Mouse (Mus musculus) central nervous system, embryonic 11.5 days (tissue): ENCODE measurements around the gene Pitx2. TPM values are rescaled to one million over a fixed set of nuclear protein-coding genes. Genes with fewer than 3 reads are reported as not detected.

Source experiments
- polyA plus RNA-seq: library from polyadenylated mRNA; depleted of rRNA; stranded (reverse); fragments of >200 nt; gene quantifications from 2 replicates; pipeline ENCODE4 v1.2.3, GENCODE M21; 2012; rRNA removed

The Pitx2 gene
- polyA plus RNA-seq, result 21.6 and 32.3 TPM in 2 replicates

GRCm38 (mm10) chr3:129199609-129200500 lies at the start of gene Pitx2:
Pitx2 (plus strand) TSS chr3:129199878.

Other genes starting within 250 kb of the Pitx2 start
- 1.2 and 1.4 TPM in 2 replicates for gene Enpep, start 132.8 kb downstream of the Pitx2 start, polyA plus RNA-seq